Mouse (Mus musculus): ENCODE measurements around the gene Prep.

DNA sequence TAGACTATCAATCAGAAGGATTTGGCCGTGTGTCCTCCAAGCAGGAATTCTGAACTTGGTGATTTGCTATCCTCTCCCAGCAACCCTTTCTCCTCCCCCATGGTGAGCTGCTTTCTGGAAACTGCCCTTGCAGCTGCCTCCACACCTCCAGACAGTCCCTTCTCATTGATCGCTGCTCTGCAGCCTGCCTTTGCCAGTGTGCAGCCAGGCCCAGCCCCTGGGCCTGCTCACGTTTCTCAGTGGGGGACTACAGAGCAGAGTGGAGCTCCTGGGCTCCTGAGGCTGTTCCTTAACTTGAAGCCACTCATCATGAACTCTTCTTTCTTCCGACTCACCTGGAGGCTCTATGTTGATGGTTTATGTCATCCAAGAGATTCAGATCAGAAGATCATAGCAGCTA, 72.9 kb downstream of the Prep start:
- TF ChIP-seq CTCF (IDR thresholded peaks at IDR 0.05; ENCODE audit: control insufficient read depth, insufficient read depth, insufficient read length) (no peak), USF1 (IDR thresholded peaks at IDR 0.05; ENCODE audit: low read depth) (no peak), FOSL1 (IDR thresholded peaks at IDR 0.05; ENCODE audit: insufficient read depth, low read length, poor library complexity, severe bottlenecking) (no peak), MAX (IDR thresholded peaks at IDR 0.05) (no peak), MYOG (IDR thresholded peaks at IDR 0.05; ENCODE audit: control insufficient read depth, extremely low read depth, insufficient read length) (no peak), CEBPB (IDR thresholded peaks at IDR 0.05; ENCODE audit: low read depth) (no peak), MYOD1 (IDR thresholded peaks at IDR 0.05; ENCODE audit: control insufficient read depth, insufficient read length, low read depth) (no peak)
